Mouse (Mus musculus) kidney, embryonic 14.5 days (tissue): Measurements from ENCODE around the gene Asxl1. TPM values are rescaled to one million over a fixed set of nuclear protein-coding genes. Genes with fewer than 3 reads are reported as not detected.

ENCODE experiments used
- ATAC-seq: fragments of 200-750 bp; cut with Nextera tagmentation; 2 replicates; pipeline ENCODE4 v1.8.0; 2017; ENCODE audit warnings: moderate number of reproducible peaks, mild to moderate bottlenecking, moderate TSS enrichment, moderate library complexity; ENCODE audit not compliant: low FRiP score, low TSS enrichment
- H3K27ac ChIP-seq: fragments of 300-500 bp; sonication (generic); 2 replicates; pipeline ENCODE4 v1.5.1; 2014; ENCODE audit warnings: low read depth, mild to moderate bottlenecking, low read length, moderate library complexity, mixed read lengths
- H3K27me3 ChIP-seq: fragments of 300-500 bp; sonication (generic); 2 replicates; pipeline ENCODE4 v1.6.1; 2014; ENCODE audit warnings: mild to moderate bottlenecking, low read length; ENCODE audit not compliant: control insufficient read depth, insufficient read depth
- H3K36me3 ChIP-seq: fragments of 300-500 bp; sonication (generic); 2 replicates; pipeline ENCODE4 v1.6.1; 2014; ENCODE audit warnings: low read length, mixed read lengths; ENCODE audit not compliant: control insufficient read depth, insufficient read depth
- H3K4me1 ChIP-seq: fragments of 300-500 bp; sonication (generic); 2 replicates; pipeline ENCODE4 v1.6.1; 2014; ENCODE audit warnings: low read length, mixed read lengths; ENCODE audit not compliant: control insufficient read depth, insufficient read depth
- H3K4me2 ChIP-seq: fragments of 300-500 bp; sonication (generic); replicated peaks from 2 replicates; pipeline ENCODE4 v1.6.1; 2014; ENCODE audit warnings: low read depth, mild to moderate bottlenecking, low read length
- H3K4me3 ChIP-seq: fragments of 300-500 bp; sonication (generic); 2 replicates; pipeline ENCODE4 v1.5.1; 2014; ENCODE audit warnings: mild to moderate bottlenecking, low read length
- H3K9ac ChIP-seq: fragments of 300-500 bp; sonication (generic); 2 replicates; pipeline ENCODE4 v1.6.1; 2014; ENCODE audit warnings: low read depth, mild to moderate bottlenecking, low read length, moderate library complexity
- H3K9me3 ChIP-seq: fragments of 300-500 bp; sonication (generic); 2 replicates; pipeline ENCODE4 v1.6.1; 2016; ENCODE audit warnings: low read length; ENCODE audit not compliant: control insufficient read depth
- WGBS: fragments of 180-500 bp; shearing (Covaris S2); extraction: QIAGEN DNeasy Blood & Tissue Kit; methylation state at CpG from one replicate; pipeline ENCODE4 v1.1.7; 2014; 5-methylcytosine and 5-hydroxymethylcytosine counted together
- polyA plus RNA-seq: library from polyadenylated mRNA; unstranded; fragments of >200 nt; fragmentation: Nextera tagmentation; extraction: Ambion mirVana; gene quantifications from 2 replicates; pipeline ENCODE4 v1.2.1, GENCODE M21; 2014

Asxl1 gene
- polyA plus RNA-seq, 1 experiment from 2014 or later: 20.8 TPM

GRCm38 (mm10) chr2:153312884-153313283 lies 32.7 kb upstream of the Asxl1 start:
- Histone ChIP-seq H3K9me3 (no peaks in the 10 kb centered on the region), H3K4me1 (no peaks in the 10 kb centered on the region), H3K9ac (no peak overlapping the region), H3K4me3 (no peak overlapping the region), H3K36me3 (peaks cover 9% of the 10 kb centered on the region; the same call in 1 of the 2 replicates), H3K27ac (no peak overlapping the region), H3K4me2 (no peak overlapping the region), H3K27me3 (no peaks in the 10 kb centered on the region)
- ATAC-seq: no peak
- WGBS: 88% methylated on average over 9 of the region's 9 CpGs

- H3K27ac ChIP-seq: no peak overlapping the region
- WGBS: 94% methylated on average over 4 of the region's 4 CpGs
- no peak overlapping the region for H3K4me2 ChIP-seq
- no peak overlapping the region for H3K4me3 ChIP-seq
- no peak overlapping the region for H3K9ac ChIP-seq
- no peaks in the 10 kb centered on the region for H3K4me1 ChIP-seq
- H3K36me3 ChIP-seq: peaks cover 38% of the 10 kb centered on the region
- no peak for ATAC-seq
- no peaks in the 10 kb centered on the region for H3K9me3 ChIP-seq
- H3K27me3 ChIP-seq: no peaks in the 10 kb centered on the region
Measured at GRCm38 (mm10) chr2:153318408-153318807, 27.2 kb upstream of the Asxl1 start.

- no peaks in the 10 kb centered on the region for H3K9me3 ChIP-seq
Measured at GRCm38 (mm10) chr2:153319036-153319643, 26.5 kb upstream of the Asxl1 start.

GRCm38 (mm10) chr2:153325706-153326376 lies 19.8 kb upstream of the Asxl1 start:
- no peak overlapping the region for H3K27ac ChIP-seq
- H3K9me3 ChIP-seq: no peaks in the 10 kb centered on the region
- peaks cover 60% of the 10 kb centered on the region for H3K36me3 ChIP-seq
- H3K4me1 ChIP-seq: no peaks in the 10 kb centered on the region
- no peak for ATAC-seq
- H3K4me3 ChIP-seq: no peak overlapping the region
- WGBS: 67% methylated on average over 9 of the region's 9 CpGs
- H3K9ac ChIP-seq: no peak overlapping the region
- no peak overlapping the region for H3K4me2 ChIP-seq
- H3K27me3 ChIP-seq: no peaks in the 10 kb centered on the region

More at GRCm38 (mm10) chr2:153319036-153319643, 26.5 kb upstream of the Asxl1 start:
- H3K36me3 ChIP-seq: peaks cover 45% of the 10 kb centered on the region
- ATAC-seq: no peak
- no peaks in the 10 kb centered on the region for H3K27me3 ChIP-seq
- H3K4me2 ChIP-seq: no peak overlapping the region
- no peaks in the 10 kb centered on the region for H3K4me1 ChIP-seq
- no peak overlapping the region for H3K9ac ChIP-seq
- H3K4me3 ChIP-seq: no peak overlapping the region
- WGBS: 76% methylated on average over 8 of the region's 8 CpGs
- H3K27ac ChIP-seq: no peak overlapping the region

GRCm38 (mm10) chr2:153332271-153332670 lies 13.4 kb upstream of the Asxl1 start:
- Histone ChIP-seq H3K4me3 (no peak overlapping the region), H3K9me3 (no peaks in the 10 kb centered on the region), H3K9ac (no peak overlapping the region), H3K36me3 (peaks cover 38% of the 10 kb centered on the region), H3K4me1 (no peaks in the 10 kb centered on the region), H3K27me3 (no peaks in the 10 kb centered on the region), H3K4me2 (no peak overlapping the region), H3K27ac (no peak overlapping the region)
- ATAC-seq: no peak
- 91% methylated on average over 5 of the region's 5 CpGs for WGBS

- H3K4me3 ChIP-seq: no peak overlapping the region
- no peak for ATAC-seq
- peaks cover 38% of the 10 kb centered on the region for H3K36me3 ChIP-seq
- no peak overlapping the region for H3K27ac ChIP-seq
- no peak overlapping the region for H3K9ac ChIP-seq
- no peaks in the 10 kb centered on the region for H3K9me3 ChIP-seq
- no peak overlapping the region for H3K4me2 ChIP-seq
- H3K4me1 ChIP-seq: no peaks in the 10 kb centered on the region
- 95% methylated on average over 3 of the region's 3 CpGs for WGBS
- no peaks in the 10 kb centered on the region for H3K27me3 ChIP-seq
Measured at GRCm38 (mm10) chr2:153332981-153333380, 12.6 kb upstream of the Asxl1 start.

GRCm38 (mm10) chr2:153333822-153334232 lies 11.8 kb upstream of the Asxl1 start:
- Histone ChIP-seq H3K4me1 (no peaks in the 10 kb centered on the region), H3K9ac (no peak overlapping the region), H3K27ac (no peak overlapping the region), H3K4me2 (no peak overlapping the region), H3K27me3 (no peaks in the 10 kb centered on the region), H3K36me3 (peaks cover 34% of the 10 kb centered on the region), H3K9me3 (no peaks in the 10 kb centered on the region), H3K4me3 (no peak overlapping the region)
- WGBS: 70% methylated on average over 6 of the region's 6 CpGs
- ATAC-seq: no peak

GRCm38 (mm10) chr2:153334281-153334680 lies 11.3 kb upstream of the Asxl1 start:
- ATAC-seq: no peak
- Histone ChIP-seq H3K4me1 (no peaks in the 10 kb centered on the region), H3K27ac (no peak overlapping the region), H3K36me3 (peaks cover 33% of the 10 kb centered on the region), H3K9ac (no peak overlapping the region), H3K4me2 (no peak overlapping the region), H3K4me3 (no peak overlapping the region), H3K9me3 (no peaks in the 10 kb centered on the region), H3K27me3 (no peaks in the 10 kb centered on the region)
- WGBS: 87% methylated on average over 3 of the region's 3 CpGs

- no peak for ATAC-seq
- Histone ChIP-seq H3K4me2 (no peak overlapping the region), H3K27me3 (no peaks in the 10 kb centered on the region), H3K9ac (no peak overlapping the region), H3K36me3 (peaks cover 17% of the 10 kb centered on the region), H3K27ac (no peak overlapping the region), H3K4me3 (no peak overlapping the region), H3K9me3 (no peaks in the 10 kb centered on the region), H3K4me1 (no peaks in the 10 kb centered on the region)
- 43% methylated on average over 2 of the region's 2 CpGs for WGBS
Measured at GRCm38 (mm10) chr2:153336117-153336516, 9.5 kb upstream of the Asxl1 start.
